Mouse (Mus musculus): ENCODE results near the gene Il15.

Gene Il15

DNA sequence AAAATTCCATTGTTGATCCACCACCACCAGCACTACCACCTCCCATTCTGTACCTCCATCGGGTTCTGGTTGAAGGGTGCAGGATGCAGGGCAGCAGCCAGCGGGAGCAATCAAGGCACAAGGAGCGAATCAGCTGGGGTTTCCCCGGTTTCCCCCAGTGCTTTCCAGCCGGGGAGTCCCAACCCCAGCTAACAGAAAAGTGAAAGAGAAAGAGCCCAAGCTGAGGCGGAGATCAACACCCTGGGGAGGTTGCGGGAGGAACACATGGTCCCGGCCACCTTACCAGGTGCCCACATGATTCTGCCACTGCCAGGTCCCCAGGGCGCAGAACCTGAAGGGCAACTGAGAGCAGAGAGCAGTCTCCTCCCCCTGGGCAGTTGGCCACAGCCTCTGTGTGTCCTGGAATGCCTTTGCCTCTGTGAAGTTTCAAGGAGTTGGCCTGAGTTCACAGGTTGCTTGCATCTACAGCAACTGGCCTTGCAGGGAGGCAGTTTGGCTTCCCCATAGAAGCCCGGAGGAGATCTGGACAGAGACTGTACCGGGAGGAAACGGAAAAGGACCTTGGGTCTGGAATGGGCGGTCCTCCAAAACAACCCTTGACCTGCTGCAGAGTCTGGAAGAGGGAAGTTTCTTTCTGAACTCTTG, at the start of gene Il15:
Gene Il15, minus strand, starts transcription at position 537 of the 645 bp plus-strand sequence.
- DNase-seq (ENCODE audit: low spot score): peak; percentile 55

DNA sequence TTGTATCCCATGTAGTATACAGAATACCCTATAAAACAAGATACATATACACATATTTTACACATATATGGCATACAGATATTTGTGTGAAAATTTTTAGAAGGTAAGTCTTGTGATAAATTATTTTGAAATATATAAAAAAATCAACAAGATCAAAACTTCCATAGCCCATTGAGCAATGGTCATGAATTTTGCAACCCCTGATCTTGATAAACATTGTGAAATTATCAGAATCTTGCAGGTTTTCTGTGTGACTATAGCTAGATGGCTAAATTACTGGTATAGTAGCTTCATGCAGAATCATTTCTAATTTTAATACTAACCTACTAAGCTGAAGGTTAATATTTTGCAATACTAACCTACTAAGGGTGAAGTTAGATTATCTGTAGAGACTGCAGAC, 41.9 kb upstream of the Il15 start:
- no peak for DNase-seq (ENCODE audit: low spot score)

DNA sequence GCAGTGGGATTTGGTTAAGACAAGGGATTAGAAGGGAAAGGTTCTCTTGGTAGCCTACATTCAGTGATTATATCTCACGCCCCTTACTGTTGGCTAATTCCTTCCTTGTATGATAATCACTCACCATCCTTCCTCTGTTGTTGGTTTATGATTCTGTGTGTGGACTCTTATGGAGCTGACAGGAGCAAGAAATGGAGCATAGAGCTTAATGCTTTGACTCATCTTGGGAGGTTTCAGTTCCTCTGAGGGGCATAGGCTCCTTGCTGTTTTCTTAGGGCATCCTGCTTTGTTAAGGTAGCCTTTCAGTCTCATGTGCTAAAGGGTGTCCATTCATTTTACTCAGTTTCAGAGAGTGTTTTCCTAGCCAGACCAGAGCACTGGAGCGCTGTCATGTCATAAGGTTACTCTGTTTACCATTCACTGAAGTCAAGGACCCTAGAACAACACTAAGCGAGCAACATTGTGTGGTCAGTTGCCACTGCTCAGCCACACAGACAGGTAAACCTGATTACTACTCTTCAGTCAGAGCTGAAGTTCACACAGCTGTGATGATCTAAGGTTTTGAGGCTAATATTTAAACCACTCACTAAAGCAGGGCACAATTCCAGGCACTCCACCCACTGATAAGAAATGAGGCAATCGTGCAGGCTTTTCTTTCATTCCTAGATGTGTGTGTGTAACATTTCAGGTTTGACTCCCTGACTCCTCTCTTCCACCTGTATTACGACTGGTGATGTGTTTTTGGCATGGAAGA, 13.7 kb upstream of the Il15 start:
- DNase-seq (ENCODE audit: low spot score): no peak

DNA sequence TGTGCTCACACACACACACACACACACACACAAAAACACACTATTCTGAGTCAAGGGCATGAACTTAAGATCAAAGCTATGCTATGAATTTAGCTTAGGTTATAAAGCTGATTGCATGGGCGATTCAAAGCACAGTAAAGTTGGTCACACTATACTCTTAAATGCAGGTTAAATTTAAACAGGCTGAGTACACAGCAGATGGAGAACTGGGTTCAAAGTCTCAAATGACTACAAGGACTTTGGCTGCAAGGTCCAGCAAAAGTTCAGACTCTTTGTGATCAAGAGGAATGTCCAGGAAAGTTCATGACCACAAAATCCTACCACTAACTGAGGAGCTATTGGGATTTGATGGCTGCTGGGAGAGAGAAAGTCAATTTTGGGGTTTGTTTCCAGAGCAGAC, 12.5 kb upstream of the Il15 start:
- DNase-seq (ENCODE audit: low spot score): no peak

DNA sequence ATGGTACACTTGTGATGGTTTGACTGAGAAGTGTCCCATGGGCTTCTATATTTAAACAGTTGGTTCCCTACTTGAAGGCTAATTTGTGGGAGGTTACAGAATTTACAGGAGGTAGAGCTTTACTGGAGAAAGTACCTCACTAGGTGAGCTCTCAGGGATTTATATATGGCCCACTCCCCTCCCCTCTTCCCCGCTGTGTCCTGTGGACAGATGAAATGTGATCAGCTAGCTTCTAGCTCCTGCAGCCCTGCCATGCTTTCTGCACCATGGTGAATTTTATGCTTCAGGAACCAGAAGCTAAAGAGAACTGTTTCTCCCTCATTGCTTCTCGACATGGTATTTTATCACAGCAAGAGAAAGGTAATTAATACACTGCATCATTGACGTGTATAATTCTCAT, 7.1 kb upstream of the Il15 start:
- no peak for DNase-seq (ENCODE audit: low spot score)

DNA sequence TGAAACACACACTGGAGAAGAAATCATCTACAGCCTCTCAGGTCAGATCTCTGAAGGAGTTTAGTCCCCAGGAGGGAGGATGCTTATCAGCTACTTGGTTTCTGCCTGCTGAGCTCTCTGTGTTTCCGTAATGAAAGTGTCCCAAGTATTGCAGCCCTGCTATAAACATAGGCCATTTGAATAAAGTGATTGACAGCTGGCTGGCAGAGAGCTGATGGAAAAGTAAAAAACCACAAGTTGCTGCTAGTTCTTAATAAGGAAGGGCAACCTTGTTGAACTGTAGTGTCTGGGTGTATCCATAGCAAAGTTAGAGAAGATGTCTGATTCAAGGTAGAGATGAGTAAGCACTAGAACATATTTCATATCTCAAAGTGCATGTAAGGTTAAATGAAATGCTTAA, 4.0 kb upstream of the Il15 start:
- no peak for DNase-seq (ENCODE audit: low spot score)

DNA sequence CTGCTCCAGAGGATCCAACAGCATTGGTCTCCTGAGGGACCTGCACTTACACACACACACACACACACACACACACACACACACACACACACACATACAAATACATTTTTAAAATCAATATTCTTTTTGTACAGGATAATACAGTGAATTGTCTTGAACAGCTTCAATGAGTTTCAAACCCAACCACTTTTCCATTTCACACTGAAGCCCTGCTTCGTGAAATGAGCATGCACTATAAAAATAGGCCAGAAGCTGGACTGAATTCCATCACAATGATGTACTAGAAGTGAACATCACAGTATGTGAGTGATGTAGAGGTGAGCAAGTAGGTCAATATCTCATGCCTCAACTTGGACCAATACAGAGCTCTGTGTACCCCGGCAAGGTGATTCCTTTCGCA, 1.0 kb upstream of the Il15 start:
- DNase-seq (ENCODE audit: low spot score): no peak

DNA sequence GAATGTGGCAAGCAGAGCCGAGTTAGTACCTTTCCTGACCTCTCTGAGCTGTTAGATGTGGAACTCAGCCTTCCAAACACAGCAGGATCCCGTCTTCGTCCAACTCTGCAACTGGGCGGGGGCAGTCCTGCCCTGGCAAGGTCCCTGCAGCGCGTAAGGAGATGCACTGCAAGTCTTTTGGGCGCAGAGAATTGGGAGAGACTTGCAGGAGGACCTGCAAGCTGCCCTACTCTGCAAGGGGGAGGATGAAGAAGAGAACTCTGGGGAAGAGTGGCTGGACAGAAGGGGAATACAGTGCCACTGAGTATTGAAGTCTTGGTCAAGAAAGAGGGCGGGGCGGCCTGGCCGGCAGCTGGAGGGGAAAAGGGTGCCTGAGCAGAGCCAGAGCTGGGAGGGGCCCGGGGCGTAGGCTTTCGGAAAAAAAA, 749 bp downstream of the Il15 start:
- peak; percentile 37 for DNase-seq (ENCODE audit: low spot score)

DNA sequence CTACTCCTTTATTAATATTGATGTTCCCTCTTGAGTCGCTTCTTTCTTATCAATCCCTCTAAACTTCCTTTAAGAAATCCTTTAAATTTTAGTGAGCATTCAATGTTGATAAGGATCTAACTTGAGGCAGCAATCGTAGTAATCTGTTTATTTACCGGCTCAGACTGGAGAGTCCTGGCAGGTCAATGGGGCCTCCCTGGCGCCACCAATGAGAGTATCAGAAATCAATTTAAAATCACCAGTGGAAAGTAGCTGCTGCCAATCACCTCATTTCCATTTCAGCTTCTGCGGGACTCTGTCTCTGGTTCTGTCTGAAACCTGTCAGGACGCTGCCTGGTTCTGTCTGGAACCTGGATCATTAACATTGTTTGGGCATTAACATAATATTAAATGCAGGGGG, 1.5 kb downstream of the Il15 start:
- no peak for DNase-seq (ENCODE audit: low spot score)

DNA sequence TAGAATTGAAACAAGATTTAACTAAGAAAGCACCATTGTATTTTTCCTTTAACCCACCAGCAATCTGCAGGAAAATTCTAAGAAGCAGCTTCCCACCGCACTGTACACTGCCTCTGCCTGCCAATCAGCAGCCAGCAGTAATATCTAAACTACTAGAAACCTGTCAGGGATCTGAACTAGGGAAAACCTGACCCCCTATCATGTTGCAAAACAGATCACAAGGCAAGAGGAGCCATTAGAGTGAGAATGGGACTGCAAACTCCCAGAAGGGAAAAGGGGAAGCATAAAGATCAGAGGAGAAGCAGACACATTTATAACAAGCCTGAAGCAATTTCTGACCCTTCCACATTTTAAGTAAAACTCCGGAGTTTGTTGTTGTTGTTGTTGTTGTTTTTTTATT, 2.0 kb downstream of the Il15 start:
- DNase-seq (ENCODE audit: low spot score): no peak

DNA sequence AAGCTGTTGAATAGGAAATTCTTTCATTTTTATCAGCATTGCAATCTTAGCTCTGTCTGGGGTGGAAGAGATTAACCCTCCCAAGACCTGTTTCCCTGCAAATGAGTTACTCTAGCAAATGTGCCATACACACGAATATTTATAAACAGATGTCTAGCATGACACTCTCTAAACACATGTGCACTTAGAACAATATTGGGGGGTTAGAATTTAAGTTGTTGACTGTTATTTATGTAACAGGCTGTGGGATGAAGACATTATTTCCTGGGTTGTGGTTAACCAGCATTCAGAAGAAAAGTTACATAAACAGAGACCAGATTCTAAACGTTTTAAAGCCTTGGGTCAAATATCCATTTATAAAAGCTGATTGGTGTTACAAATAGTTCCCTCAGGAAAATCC, 2.6 kb downstream of the Il15 start:
- no peak for DNase-seq (ENCODE audit: low spot score)

DNA sequence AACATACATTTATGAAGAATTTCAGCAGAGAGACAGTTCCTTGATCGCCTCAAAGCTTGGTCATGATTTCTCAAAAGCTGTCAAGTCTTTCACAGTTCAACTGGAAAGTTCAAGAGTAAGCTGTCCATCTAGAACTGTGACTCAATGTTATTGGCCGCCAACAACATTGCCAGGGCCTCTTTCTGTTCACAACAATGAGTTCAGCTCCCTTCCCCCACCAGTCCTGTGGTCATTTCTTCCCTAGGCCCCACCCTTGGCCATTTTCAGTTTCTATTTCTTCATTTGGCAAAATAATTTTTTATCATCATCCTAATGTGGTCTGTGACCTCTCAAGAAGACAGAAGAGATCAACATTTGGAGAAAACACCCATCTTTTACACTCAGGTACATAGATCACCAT, 4.5 kb downstream of the Il15 start:
- no peak for DNase-seq (ENCODE audit: low spot score)

DNA sequence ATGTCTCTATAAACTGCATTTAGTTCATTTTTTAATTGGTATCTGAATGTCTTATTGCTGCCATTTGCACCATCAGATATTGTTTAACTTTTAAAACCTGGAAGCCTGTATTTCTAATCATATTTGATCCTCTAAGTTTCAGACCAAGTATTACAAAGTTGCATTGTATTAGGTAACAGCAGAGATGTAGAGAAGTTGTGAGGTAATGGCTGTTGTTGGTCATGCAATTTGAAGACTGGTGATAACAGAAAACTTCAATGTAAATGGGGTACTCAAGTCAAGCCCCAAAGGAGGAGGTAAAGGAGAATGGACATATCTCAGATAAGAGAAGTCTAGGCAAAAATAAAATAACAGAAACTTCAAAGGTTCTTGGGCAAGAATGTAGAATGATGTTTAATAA, 11.8 kb downstream of the Il15 start:
- DNase-seq (ENCODE audit: low spot score): no peak

DNA sequence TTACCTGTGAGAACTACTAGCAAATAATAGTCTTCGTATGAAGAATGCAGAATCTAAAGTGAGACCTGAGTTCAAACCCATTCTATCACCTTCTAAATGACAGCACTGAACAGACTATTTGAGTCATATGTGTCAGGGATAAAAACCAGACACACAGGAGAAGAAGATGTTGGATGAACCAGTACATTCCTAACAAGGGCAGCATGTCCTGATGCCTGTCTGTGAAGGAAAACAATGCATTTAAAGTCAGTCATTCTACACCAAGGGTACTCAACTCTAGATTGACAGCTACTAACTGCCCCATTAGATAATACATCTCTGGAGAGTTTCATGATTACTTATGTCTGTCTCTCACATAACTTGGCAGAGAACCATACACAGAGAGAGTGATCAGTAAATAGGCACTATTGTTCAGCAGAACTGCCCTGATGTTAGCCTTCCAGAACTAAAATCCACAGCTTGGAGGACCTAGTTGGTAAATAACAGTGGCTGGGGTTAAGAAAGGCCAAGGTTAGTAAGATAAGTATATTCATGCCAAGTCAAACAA, 14.6 kb downstream of the Il15 start:
- no peak for DNase-seq (ENCODE audit: low spot score)

DNA sequence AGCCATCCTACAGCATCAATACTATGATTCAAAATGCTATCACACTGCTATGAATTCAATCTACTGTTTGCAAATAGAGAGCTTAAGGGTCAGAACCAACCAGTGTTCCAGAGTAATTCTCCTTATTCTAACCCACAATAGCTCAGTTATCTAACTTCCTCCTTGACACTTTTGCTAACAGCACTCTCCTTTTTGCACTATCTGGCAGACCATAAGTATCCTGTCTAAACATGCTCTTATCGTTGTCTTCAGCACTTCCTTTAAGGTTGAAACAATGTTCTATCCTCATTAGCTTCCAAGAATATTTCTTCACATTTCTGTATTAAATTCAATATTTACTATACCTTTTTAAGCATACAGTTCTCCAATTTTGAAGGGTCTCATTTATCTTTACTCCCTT, 15.4 kb downstream of the Il15 start:
- no peak for DNase-seq (ENCODE audit: low spot score)

DNA sequence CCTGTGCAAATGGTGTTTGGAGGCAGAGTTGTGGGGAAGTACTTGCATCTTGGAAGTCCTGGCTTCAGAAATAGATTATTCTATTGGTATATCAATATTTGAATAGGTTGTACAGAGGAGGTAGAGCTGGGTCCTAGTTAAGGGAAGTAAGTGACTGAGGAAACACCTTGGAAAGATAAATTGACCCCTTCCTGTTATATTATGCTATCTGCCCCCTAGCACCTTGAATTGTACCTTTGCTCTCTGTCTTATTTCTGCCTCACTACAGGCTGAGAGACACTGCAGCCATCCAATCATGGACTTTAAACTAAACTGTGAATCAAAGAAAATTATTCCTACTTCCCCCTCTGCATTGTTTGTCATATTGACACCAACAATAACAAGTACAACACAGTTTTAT, 17.2 kb downstream of the Il15 start:
- no peak for DNase-seq (ENCODE audit: low spot score)

DNA sequence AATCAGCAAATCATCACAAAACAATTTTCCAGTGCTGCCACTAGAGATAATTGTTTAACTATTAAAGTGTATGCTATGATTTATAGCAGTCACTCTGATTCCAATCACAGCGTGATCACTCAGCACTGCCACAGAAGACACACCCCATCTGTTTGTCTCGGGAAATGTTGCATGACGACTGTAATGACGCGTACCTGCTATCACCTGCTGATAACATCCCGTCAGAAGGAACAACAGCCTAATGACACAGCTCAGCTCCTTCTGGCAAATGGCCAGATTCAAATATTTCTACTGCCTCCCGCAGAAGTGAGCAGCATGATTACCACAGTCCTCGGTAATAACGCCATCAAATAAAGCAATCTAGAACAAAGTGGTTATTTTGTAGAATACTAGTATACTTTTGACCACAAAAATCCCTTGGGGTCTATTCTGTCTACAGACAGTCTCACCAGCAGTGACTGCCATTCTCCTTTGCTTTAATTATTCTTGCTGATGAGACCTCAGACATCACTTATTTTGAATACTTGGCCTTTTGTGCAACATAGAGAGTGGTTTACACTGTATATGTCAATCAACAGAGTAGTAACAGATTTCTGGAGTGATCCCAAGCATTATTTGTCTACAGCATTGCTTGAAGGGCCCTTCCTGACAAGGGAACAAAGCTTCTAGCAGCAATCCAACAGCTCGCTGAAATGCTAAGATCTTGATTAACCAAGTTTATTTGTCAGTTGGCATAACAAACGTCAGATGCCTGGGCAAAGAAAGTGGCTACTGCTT, 18.4 kb downstream of the Il15 start:
- DNase-seq (ENCODE audit: low spot score): no peak

DNA sequence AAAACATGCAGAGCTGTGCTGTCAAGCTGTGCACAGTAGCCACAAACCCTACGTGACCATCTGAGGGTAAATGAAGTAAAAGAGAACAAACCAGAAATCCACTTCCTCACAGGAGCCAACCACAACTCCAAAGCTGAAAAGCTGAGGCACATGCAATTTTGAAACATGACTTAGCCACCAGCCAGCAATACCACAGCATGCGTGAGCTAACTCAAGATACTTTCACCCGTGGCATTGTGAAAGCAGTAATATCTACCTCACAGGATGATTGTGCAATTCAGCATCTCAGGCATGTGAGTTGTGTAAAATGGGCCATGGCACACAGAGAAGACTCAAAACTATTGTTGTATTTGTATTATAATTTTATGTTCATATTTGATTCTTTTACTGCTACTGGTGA, 19.7 kb downstream of the Il15 start:
- no peak for DNase-seq (ENCODE audit: low spot score)

DNA sequence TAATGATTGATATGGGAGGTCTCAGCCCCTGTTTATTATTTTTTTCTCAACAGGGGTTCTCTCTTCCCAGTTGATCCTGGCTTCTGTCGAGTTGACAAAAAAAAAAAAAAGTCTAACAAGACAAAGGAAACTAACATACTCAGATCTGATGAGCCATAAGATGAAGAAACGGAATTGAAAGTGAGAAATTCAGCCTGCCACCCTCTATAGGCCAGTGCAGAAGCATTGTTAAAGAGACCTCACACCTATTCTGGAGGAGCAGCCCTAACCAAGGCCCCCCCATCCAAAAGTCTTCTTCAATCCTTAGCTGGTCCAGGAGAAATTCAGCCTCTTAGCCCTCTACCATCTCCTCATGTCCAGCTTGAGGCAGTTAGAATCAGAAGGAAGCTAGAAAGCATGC, 20.7 kb downstream of the Il15 start:
- DNase-seq (ENCODE audit: low spot score): no peak

DNA sequence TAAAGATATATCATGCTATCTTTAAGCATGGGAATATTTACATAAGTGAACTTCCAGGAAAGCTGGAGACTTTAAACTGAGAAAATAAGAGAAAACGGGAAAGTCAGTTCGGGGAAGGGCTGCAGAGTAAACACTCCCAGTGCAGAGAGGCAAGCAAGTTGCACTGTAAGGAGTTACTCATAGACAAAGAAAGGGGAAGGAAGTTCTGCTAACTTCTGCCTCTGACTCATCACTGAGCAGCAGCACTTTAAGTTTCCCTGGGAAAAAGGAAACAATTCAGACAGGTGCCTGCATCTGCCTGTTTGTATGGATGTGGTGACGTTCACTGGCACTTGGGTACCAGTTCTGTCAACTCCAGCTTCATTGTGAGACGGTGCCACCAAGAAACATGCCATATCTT, 28.6 kb downstream of the Il15 start:
- DNase-seq (ENCODE audit: low spot score): no peak

DNA sequence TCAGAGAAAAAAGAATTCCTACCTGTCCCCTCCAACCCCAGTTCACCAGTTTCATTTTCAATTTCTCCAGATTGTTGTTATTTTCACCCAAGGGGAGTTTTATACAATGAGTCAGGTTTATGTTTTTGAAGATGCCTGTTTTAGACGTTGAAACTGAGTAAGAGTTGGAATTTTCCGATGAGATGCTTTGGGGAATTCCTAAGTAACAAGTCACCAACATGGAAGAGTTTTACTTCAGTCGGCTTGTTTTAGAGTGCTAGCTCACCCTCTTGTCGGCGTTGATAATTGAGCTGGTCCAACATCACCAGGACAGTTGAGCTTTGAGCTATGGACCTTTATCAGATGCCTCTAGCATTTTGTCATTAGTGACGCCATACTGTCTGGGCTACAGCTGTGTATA, 30.2 kb downstream of the Il15 start:
- DNase-seq (ENCODE audit: low spot score): no peak

DNA sequence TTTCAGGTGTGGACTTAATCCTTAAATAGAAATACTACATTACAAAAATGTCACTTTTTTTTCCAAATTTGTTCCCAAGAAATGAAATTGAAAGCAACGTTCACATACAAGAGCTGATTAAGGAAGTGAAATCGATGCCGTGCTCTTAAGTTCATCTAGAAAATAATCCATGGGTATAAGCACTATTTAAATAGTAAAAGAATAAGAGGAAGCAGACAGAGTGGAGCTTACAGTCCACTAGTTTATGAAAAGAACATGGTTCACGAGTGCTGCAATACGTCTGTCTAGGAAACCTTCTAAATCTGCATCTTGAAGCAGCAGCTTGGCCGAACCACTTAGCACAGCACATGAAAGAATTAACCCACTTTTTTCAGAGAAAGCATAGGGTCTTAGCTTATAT, 32.4 kb downstream of the Il15 start:
- DNase-seq (ENCODE audit: low spot score): no peak

DNA sequence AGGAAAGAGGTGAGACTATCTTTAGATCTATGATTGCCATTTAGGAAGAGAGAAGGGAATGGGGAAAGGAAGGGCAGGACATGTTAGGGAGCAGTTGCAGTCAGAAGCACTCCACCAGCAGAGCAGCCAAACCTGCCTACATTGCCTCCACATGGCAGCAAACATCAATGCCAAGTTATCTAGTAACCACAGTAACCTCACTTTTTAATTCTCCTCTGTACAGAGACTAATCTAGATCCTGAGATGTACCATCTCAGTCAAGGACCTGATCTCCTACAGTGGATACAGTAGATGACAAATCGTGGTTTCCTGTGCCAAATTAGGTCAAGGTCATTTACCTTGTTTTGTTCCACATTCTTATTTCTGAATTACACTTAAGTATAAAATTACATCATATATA, 42.0 kb downstream of the Il15 start:
- no peak for DNase-seq (ENCODE audit: low spot score)
